Mouse (Mus musculus): ENCODE measurements at regions not wholly inside any gene's neighbourhood (a gene's known extent, or its start where the extent isn't known, plus 50 kb on each side); places are given as distances from the start of the nearest gene placed in this dataset.
A peak's percentile ranks its signal among the peaks of the same experiment; 100 is the strongest.

DNA sequence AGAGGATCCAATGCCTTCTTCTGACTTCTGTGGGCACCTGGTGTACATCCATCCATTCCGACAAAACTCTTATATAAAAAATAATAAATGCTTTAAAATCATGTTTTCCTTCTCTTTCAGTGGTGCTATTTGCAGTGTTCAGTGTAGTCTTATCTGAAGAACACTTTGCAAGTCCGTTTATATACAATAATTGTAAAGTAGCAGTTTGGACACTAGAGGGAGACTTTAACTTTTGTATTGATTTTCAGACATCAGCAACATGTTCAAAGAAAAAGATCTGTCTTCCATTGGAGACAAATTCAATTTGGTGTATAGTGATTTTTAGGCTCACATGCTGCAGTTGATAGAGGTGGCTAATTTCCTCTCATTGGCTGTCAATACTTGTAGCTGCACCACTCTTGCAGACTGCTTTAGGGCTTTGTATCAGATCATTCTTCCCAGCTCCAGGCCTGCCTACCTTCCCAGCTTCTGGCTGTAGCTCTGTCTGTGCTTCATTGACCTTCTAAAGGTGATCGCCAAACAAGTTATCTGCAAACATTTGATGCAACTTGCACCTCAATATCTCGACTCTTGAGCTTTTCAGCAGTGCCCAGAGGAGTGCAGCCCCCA, 74.8 kb upstream of the Sult1c1 start:
- no peaks in the 10 kb centered on the region for H3K4me1 ChIP-seq (ENCODE audit: control insufficient read depth, insufficient read depth, low read length)
- H3K9ac ChIP-seq (ENCODE audit: low read depth, poor library complexity, severe bottlenecking) = no peak overlapping the region
- no peak overlapping the region for H3K27ac ChIP-seq (ENCODE audit: insufficient read depth, low read length)
- no peaks in the 10 kb centered on the region for H3K36me3 ChIP-seq (ENCODE audit: control insufficient read depth, insufficient read depth, low read length, poor library complexity, severe bottlenecking)
- H3K27me3 ChIP-seq (ENCODE audit: control insufficient read depth, insufficient read depth, low read length, poor library complexity, severe bottlenecking) = no peaks in the 10 kb centered on the region; the same call in 1 of the 2 replicates
- TF ChIP-seq CTCF (IDR thresholded peaks at IDR 0.05; ENCODE audit: low read depth, low read length) (peak; percentile 19), EP300 (IDR thresholded peaks at IDR 0.05; ENCODE audit: insufficient read depth, low read depth, low read length) (no peak)
- H3K4me3 ChIP-seq (ENCODE audit: low read depth, low read length) = no peak overlapping the region
- H3K9me3 ChIP-seq (replicated peaks; ENCODE audit: control insufficient read depth, insufficient read depth, low read length, poor library complexity, severe bottlenecking) = no peaks in the 10 kb centered on the region

DNA sequence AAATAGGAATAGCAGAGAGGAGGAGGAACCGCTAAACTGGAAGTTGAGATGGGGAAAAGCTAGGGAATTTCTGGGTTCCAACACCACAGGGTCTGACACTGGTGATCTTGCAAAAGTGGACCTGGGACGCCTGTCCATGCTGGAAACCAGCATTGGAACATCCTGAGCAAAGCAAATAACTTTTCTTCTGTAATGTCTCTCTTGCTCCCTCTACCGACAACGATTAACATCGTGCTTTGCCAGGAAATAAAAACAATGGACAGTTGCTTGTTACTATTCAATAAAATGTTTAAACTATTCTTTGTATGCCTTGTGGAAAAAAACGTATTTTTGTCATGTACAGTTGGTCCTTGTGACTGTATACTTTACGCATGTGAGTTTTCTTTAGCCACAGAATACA, 70.8 kb upstream of the Sult1c1 start:
- Histone ChIP-seq H3K36me3 (ENCODE audit: control insufficient read depth, insufficient read depth, low read length, poor library complexity, severe bottlenecking) (no peaks in the 10 kb centered on the region), H3K4me1 (ENCODE audit: control insufficient read depth, insufficient read depth, low read length) (no peaks in the 10 kb centered on the region), H3K27me3 (ENCODE audit: control insufficient read depth, insufficient read depth, low read length, poor library complexity, severe bottlenecking) (no peaks in the 10 kb centered on the region), H3K9me3 (replicated peaks; ENCODE audit: control insufficient read depth, insufficient read depth, low read length, poor library complexity, severe bottlenecking) (no peaks in the 10 kb centered on the region), H3K9ac (ENCODE audit: low read depth, poor library complexity, severe bottlenecking) (no peak overlapping the region), H3K4me3 (ENCODE audit: low read depth, low read length) (no peak overlapping the region), H3K27ac (ENCODE audit: insufficient read depth, low read length) (no peak overlapping the region)
- TF ChIP-seq EP300 (IDR thresholded peaks at IDR 0.05; ENCODE audit: insufficient read depth, low read depth, low read length) = no peak
- TF ChIP-seq CTCF (IDR thresholded peaks at IDR 0.05; ENCODE audit: low read depth, low read length) = no peak
- no peak for TF ChIP-seq POLR2A (IDR thresholded peaks at IDR 0.05; ENCODE audit: insufficient read depth, low read length)

All from ES-Bruce4 (cell line).